Mouse (Mus musculus) embryo, embryonic 10 days (tissue): ENCODE data around the gene Theg.

Experiments used
- DNase-seq: peaks from one replicate; pipeline ENCODE4 v3.0.0-alpha.2; 2015; ENCODE audit warnings: low spot score

Gene Theg

GRCm38 (mm10) chr10:79535431-79535830, 51.7 kb downstream of the Theg start:
- DNase-seq: no peak

GRCm38 (mm10) chr10:79534426-79534825, 52.7 kb downstream of the Theg start:
- DNase-seq: no peak

- DNase-seq: peak; percentile 91
These were observed 53.8 kb downstream of the Theg start, which contains the start of gene Plpp2 for GRCm38 (mm10) chr10:79533126-79533911. Gene Plpp2, minus strand, starts transcription at chr10:79533796.

GRCm38 (mm10) chr10:79532678-79533077, 54.5 kb downstream of the Theg start:
- no peak for DNase-seq

- no peak for DNase-seq
These were observed 55.5 kb downstream of the Theg start for GRCm38 (mm10) chr10:79531593-79531992.

GRCm38 (mm10) chr10:79530721-79531120, 56.4 kb downstream of the Theg start:
- DNase-seq: no peak

- DNase-seq: no peak
These were observed 56.9 kb downstream of the Theg start for GRCm38 (mm10) chr10:79530241-79530640.

GRCm38 (mm10) chr10:79528081-79528480, 59.0 kb downstream of the Theg start:
- no peak for DNase-seq

GRCm38 (mm10) chr10:79527453-79527845, 59.7 kb downstream of the Theg start:
- DNase-seq: no peak

- DNase-seq: no peak
These were observed 60.3 kb downstream of the Theg start for GRCm38 (mm10) chr10:79526661-79527452.
